Mouse (Mus musculus) neural tube, embryonic 11.5 days (tissue): ENCODE measurements around the gene Atp2a3. TPM values are rescaled to one million over a fixed set of nuclear protein-coding genes. Genes with fewer than 3 reads are reported as not detected.

Experiments
- ATAC-seq: fragments of 200-750 bp; cut with Nextera tagmentation; 2 replicates; pipeline ENCODE4 v1.8.0; 2017; ENCODE audit warnings: moderate number of reproducible peaks, mild to moderate bottlenecking, moderate TSS enrichment, moderate library complexity; ENCODE audit not compliant: insufficient read depth, low FRiP score, low TSS enrichment
- DNase-seq: peaks from one replicate; pipeline ENCODE4 v3.0.0-alpha.2; 2015; ENCODE audit warnings: low spot score
- H3K27ac ChIP-seq: fragments of 300-500 bp; sonication (generic); 2 replicates; pipeline ENCODE4 v1.5.1; 2014; ENCODE audit warnings: low read depth, mild to moderate bottlenecking, low read length
- H3K27me3 ChIP-seq: fragments of 300-500 bp; sonication (generic); 2 replicates; pipeline ENCODE4 v1.6.1; 2014; ENCODE audit warnings: mild to moderate bottlenecking, low read length, mixed read lengths; ENCODE audit not compliant: control insufficient read depth, insufficient read depth
- H3K36me3 ChIP-seq: fragments of 300-500 bp; sonication (generic); 2 replicates; pipeline ENCODE4 v1.6.1; 2014; ENCODE audit warnings: mild to moderate bottlenecking, low read length, moderate library complexity, mixed read lengths; ENCODE audit not compliant: control insufficient read depth, insufficient read depth
- H3K4me1 ChIP-seq: fragments of 300-500 bp; sonication (generic); 2 replicates; pipeline ENCODE4 v1.6.1; 2014; ENCODE audit warnings: low read length, mixed read lengths; ENCODE audit not compliant: control insufficient read depth, insufficient read depth
- H3K4me2 ChIP-seq: fragments of 300-500 bp; sonication (generic); 2 replicates; pipeline ENCODE4 v1.6.1; 2014; ENCODE audit warnings: low read depth, mild to moderate bottlenecking, moderate library complexity
- H3K4me3 ChIP-seq: fragments of 300-500 bp; sonication (generic); 2 replicates; pipeline ENCODE4 v1.5.1; 2014; ENCODE audit warnings: low read depth, low read length
- H3K9ac ChIP-seq: fragments of 300-500 bp; sonication (generic); 2 replicates; pipeline ENCODE4 v1.6.1; 2014; ENCODE audit warnings: mild to moderate bottlenecking, low read length
- H3K9me3 ChIP-seq: fragments of 300-500 bp; sonication (generic); 2 replicates; pipeline ENCODE4 v1.6.1; 2016; ENCODE audit warnings: low read length; ENCODE audit not compliant: control insufficient read depth
- WGBS: fragments of 180-500 bp; shearing (Covaris S2); extraction: QIAGEN DNeasy Blood & Tissue Kit; methylation state at CpG from one replicate; pipeline ENCODE4 v1.1.7; 2014; 5-methylcytosine and 5-hydroxymethylcytosine counted together
- microRNA-seq: library from miRNA; unstranded; fragments of <30 nt; microRNA quantifications from one replicate; pipeline ENCODE4, GENCODE M21; 2016
- polyA plus RNA-seq: library from polyadenylated mRNA; unstranded; fragments of >200 nt; fragmentation: Nextera tagmentation; extraction: Ambion mirVana; gene quantifications from 2 replicates; pipeline ENCODE4 v1.2.1, GENCODE M21; 2014

Atp2a3 gene
- polyA plus RNA-seq, 1 experiment from 2014 or later, result 2.2 TPM

DNA sequence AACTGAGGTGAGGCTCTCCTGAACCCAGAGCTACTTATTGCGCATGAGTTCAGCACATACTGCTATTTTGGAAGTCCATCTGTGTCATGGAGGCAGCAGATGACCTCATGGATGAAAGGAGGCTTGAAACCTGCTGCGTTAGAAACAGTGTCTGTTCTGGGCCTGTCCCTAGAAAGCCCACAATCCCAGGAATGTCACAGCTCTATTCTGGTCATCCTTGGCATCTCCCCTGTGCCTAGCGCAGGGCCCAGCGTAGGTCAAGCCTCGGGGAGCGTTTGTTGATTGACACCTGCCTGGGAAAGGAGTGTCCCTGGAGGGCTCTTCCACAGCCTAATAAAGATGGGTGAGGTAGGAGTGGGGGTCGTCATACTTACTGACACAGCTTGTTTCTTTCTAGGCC lies 75.1 kb downstream of the Atp2a3 start:
- Histone ChIP-seq H3K9me3 (no peaks in the 10 kb centered on the region), H3K4me2 (no peak overlapping the region), H3K36me3 (no peaks in the 10 kb centered on the region), H3K4me3 (no peak overlapping the region), H3K9ac (no peak overlapping the region), H3K4me1 (peaks cover 3% of the 10 kb centered on the region; the same call in 1 of the 2 replicates), H3K27me3 (no peaks in the 10 kb centered on the region), H3K27ac (no peak overlapping the region)
- 83% methylated on average over 7 of the region's 7 CpGs for WGBS
- DNase-seq (no peak), ATAC-seq (no peak)

- Histone ChIP-seq H3K9me3 (no peaks in the 10 kb centered on the region), H3K36me3 (no peaks in the 10 kb centered on the region), H3K4me2 (no peak overlapping the region), H3K9ac (no peak overlapping the region), H3K27me3 (no peaks in the 10 kb centered on the region), H3K4me3 (no peak overlapping the region), H3K4me1 (no peaks in the 10 kb centered on the region), H3K27ac (no peak overlapping the region)
- no peak for ATAC-seq
- DNase-seq, result no peak
- 31% methylated on average over 6 of the region's 6 CpGs for WGBS
Observed at GRCm38 (mm10) chr11:73036889-73037288, 75.9 kb downstream of the Atp2a3 start.

GRCm38 (mm10) chr11:73037691-73038090 lies 76.7 kb downstream of the Atp2a3 start:
- WGBS, result 84% methylated on average over 3 of the region's 3 CpGs
- no peaks in the 10 kb centered on the region for H3K4me1 ChIP-seq
- no peaks in the 10 kb centered on the region for H3K27me3 ChIP-seq
- H3K4me2 ChIP-seq, result no peak overlapping the region
- no peak overlapping the region for H3K4me3 ChIP-seq
- H3K9ac ChIP-seq, result no peak overlapping the region
- no peaks in the 10 kb centered on the region for H3K36me3 ChIP-seq
- DNase-seq (no peak), ATAC-seq (no peak)
- H3K9me3 ChIP-seq, result no peaks in the 10 kb centered on the region
- no peak overlapping the region for H3K27ac ChIP-seq

GRCm38 (mm10) chr11:73039102-73039799 lies 78.3 kb downstream of the Atp2a3 start:
- Histone ChIP-seq H3K36me3 (no peaks in the 10 kb centered on the region), H3K9ac (no peak overlapping the region), H3K4me3 (no peak overlapping the region), H3K27ac (no peak overlapping the region), H3K4me2 (no peak overlapping the region), H3K4me1 (no peaks in the 10 kb centered on the region), H3K27me3 (no peaks in the 10 kb centered on the region), H3K9me3 (no peaks in the 10 kb centered on the region)
- WGBS, result 67% methylated on average over 9 of the region's 9 CpGs
- DNase-seq, result peak; percentile 66
- no peak for ATAC-seq

Small RNA genes within 50 kb of the gene (microRNA-seq; reads per million reads assigned to microRNA genes)
- not detected for gene Gm44467

Other genes with a start within 250 kb of the Atp2a3 start
- gene Cyb5d2, start 165.0 kb upstream of the Atp2a3 start, polyA plus RNA-seq, result 2.8 and 3.4 TPM in 2 replicates
- 10.0 and 10.6 TPM in 2 replicates for gene Zzef1, start 164.9 kb upstream of the Atp2a3 start, polyA plus RNA-seq
- 2.4 and 2.5 TPM in 2 replicates for gene P2rx1, start 37.9 kb downstream of the Atp2a3 start, polyA plus RNA-seq
- gene Camkk1, start 57.8 kb downstream of the Atp2a3 start, polyA plus RNA-seq, result 5.7 and 6.5 TPM in 2 replicates
- gene Ncbp3, start 86.6 kb downstream of the Atp2a3 start, polyA plus RNA-seq, result 11.1 and 12.5 TPM in 2 replicates
- gene Itgae, start 129.4 kb downstream of the Atp2a3 start, polyA plus RNA-seq, result 0.34 and 0.42 TPM in 2 replicates
- 16.0 and 17.6 TPM in 2 replicates for gene Haspin, start 177.1 kb downstream of the Atp2a3 start, polyA plus RNA-seq
- gene P2rx5, start 199.3 kb downstream of the Atp2a3 start, polyA plus RNA-seq, result 0.31 and 0.51 TPM in 2 replicates
- 119 and 131 TPM in 2 replicates for gene Emc6, start 215.9 kb downstream of the Atp2a3 start, polyA plus RNA-seq
- 225 and 227 TPM in 2 replicates for gene Tax1bp3, start 215.9 kb downstream of the Atp2a3 start, polyA plus RNA-seq
- gene Ctns, start 237.9 kb downstream of the Atp2a3 start, polyA plus RNA-seq, result 21.3 TPM in 2 replicates
- gene Shpk, start 238.3 kb downstream of the Atp2a3 start, polyA plus RNA-seq, result 0.73 and 1.6 TPM in 2 replicates